Mouse (Mus musculus): ENCODE data around the gene Nek9.
A peak's percentile ranks its signal among the peaks of the same experiment; 100 is the strongest.

Nek9 gene

GRCm38 (mm10) chr12:85339243-85339729 lies at the start of gene Nek9:
Gene Nek9, minus strand, starts transcription at chr12:85339362.
- DNase-seq, result peak; percentile 92

- no peak for DNase-seq
Measured at GRCm38 (mm10) chr12:85385995-85386375, 46.8 kb upstream of the Nek9 start.

GRCm38 (mm10) chr12:85385329-85385994 lies 46.3 kb upstream of the Nek9 start:
- no peak for DNase-seq

- no peak for DNase-seq
Measured at GRCm38 (mm10) chr12:85382761-85383680, 43.9 kb upstream of the Nek9 start.

- no peak for DNase-seq
Measured at GRCm38 (mm10) chr12:85381570-85381969, 42.4 kb upstream of the Nek9 start.

GRCm38 (mm10) chr12:85380942-85381341 lies 41.8 kb upstream of the Nek9 start:
- no peak for DNase-seq

- DNase-seq, result no peak
Measured at GRCm38 (mm10) chr12:85380308-85380707, 41.1 kb upstream of the Nek9 start.

- no peak for DNase-seq
Measured at GRCm38 (mm10) chr12:85378271-85378670, 39.1 kb upstream of the Nek9 start.

- DNase-seq, result peak; percentile 88
Measured at GRCm38 (mm10) chr12:85374561-85375272, 35.6 kb upstream of the Nek9 start, which contains the start of gene Tmed10. Gene Tmed10, minus strand, starts transcription at chr12:85374847.

- peak; percentile 74 for DNase-seq
Measured at GRCm38 (mm10) chr12:85373591-85374560, 34.7 kb upstream of the Nek9 start.

GRCm38 (mm10) chr12:85372068-85372665 lies 33.0 kb upstream of the Nek9 start:
- DNase-seq, result no peak

GRCm38 (mm10) chr12:85368441-85369063 lies 29.4 kb upstream of the Nek9 start:
- no peak for DNase-seq

- peak; percentile 20 for DNase-seq
Measured at GRCm38 (mm10) chr12:85366271-85366670, 27.1 kb upstream of the Nek9 start.

GRCm38 (mm10) chr12:85362510-85362909 lies 23.3 kb upstream of the Nek9 start:
- DNase-seq, result no peak

GRCm38 (mm10) chr12:85361580-85361979 lies 22.4 kb upstream of the Nek9 start:
- no peak for DNase-seq

- DNase-seq, result no peak
Measured at GRCm38 (mm10) chr12:85361165-85361564, 22.0 kb upstream of the Nek9 start.

GRCm38 (mm10) chr12:85354061-85354460 lies 14.9 kb upstream of the Nek9 start:
- no peak for DNase-seq

- DNase-seq, result peak; percentile 52
Measured at GRCm38 (mm10) chr12:85350407-85351232, 11.5 kb upstream of the Nek9 start.

GRCm38 (mm10) chr12:85348338-85348737 lies 9.2 kb upstream of the Nek9 start:
- no peak for DNase-seq

- no peak for DNase-seq
Measured at GRCm38 (mm10) chr12:85347196-85347595, 8.0 kb upstream of the Nek9 start.

Data from right cerebral cortex, postnatal 25 days (tissue).